Mouse (Mus musculus) spleen, adult 2 months (tissue): ENCODE data around the gene Extl1.

Experiments
- CTCF ChIP-seq: fragments of 200-500 bp; IDR thresholded peaks from 2 replicates; pipeline ENCODE4 v1.5.1; 2011; ENCODE audit warnings: mild to moderate bottlenecking, inconsistent platforms; ENCODE audit not compliant: insufficient read depth, insufficient read length, insufficient replicate concordance; ENCODE audit errors: extremely low read depth
- POLR2A ChIP-seq: fragments of 200-500 bp; IDR thresholded peaks from 2 replicates; pipeline ENCODE4 v1.6.1; 2011; ENCODE audit warnings: low read depth, low read length, inconsistent platforms

DNA sequence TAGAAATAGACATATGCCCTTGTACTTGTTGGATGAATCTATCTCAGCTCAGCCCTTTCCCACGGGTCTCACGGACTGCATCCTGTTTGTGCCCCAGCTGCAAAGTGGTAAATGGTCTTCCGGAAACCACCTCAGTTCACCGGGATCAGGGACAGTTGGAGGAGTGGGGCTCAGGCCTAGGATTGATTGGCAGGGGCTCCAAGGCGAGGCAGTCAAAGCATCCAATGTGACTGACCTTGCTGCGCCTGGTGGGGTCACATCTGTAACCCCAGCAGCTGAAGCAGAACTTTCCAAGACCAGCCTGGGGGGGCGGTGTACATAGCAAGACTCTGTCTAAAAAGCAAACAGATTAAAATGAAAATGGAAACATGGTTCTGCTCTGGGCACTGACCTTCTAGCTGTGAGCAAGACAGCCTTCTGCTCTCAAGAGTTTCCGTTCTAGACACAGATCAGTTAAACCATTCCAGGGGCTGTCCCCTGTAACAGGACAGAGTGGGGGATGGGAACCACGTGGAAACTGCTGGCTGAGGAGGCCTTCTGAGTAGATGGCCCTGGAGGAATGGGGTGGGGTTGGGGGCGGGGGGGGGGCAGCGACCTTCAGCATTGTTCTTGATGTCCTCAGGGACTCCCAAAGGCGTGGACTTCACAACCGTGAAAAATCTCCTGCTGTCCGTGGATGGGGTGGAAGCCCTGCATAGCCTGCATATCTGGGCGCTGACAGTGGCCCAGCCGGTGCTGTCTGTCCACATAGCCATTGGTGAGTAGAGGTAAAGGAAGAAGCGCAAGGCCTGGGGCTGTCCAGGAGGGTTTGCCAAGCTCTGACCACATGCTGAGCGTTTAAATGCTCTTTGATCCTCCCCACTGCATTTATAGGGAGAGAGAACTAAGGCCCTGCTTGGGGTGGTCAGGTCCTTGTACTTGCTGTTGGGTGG, 32.1 kb downstream of the Extl1 start:
- TF ChIP-seq CTCF: no peak
- TF ChIP-seq POLR2A: no peak
